Mouse (Mus musculus) frontal cortex, postnatal 36 days (tissue): ENCODE results near the gene Naxd.
"Not testable (repeated sequence)": the region's sequence is repeated elsewhere in the genome, so short reads cannot be mapped to it uniquely, and the experiment has no call there.

Experiments
- DNase-seq, 2 experiments: peaks; one replicate each; pipeline ENCODE4 v3.0.0; 2022; ENCODE audit warnings: low spot score in 2 of 2

The Naxd gene

DNA sequence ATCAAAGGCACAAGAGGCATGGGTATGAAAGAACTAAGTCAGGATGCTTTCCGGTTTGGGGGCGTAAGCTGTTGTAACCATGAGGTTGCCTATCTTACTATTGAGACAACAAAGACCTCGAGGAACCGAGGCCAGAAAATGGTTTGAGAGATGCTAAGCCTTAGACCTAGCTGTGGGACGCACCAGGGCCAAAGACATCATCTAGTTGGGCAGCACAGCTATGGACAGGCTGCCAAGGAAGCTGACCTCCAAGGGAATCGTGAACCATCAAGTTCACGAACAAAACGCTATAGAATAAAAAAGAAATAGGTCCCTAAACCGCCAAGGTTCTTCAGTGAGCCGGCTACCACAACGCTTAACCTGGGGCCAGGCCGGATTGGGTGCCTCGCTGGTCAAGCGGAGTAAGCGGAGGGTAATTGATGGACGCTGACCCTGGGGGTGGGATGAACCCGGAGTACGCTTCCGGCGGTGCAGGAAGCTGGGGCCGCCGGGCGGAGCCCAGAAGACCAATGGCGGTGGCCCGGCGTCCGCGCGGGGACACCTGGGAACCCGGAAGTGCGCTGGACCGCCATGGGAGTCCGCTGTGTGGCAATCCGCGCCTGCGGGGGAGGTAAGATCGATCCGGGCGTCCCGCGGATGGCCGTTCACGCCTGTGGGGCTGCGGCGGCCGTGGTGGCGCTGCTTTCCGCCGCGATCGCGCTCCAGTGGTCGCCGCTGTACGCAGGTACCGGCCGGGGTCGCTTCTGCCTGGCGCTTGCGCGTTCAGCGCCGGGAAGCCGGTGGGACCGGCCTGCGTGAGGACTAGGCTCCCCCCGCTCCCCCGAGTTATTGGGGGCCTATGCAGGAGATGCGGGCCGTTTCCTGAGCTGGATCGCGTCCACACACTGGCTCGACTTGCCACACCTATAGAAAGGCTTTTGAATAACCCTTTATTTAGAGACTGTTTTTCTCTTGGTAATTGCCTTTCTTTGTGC, at the start of gene Naxd:
Gene Naxd (plus strand): TSS at position 490 of the 974 bp plus-strand sequence.
- peak; percentile 92 to 93 for DNase-seq

DNA sequence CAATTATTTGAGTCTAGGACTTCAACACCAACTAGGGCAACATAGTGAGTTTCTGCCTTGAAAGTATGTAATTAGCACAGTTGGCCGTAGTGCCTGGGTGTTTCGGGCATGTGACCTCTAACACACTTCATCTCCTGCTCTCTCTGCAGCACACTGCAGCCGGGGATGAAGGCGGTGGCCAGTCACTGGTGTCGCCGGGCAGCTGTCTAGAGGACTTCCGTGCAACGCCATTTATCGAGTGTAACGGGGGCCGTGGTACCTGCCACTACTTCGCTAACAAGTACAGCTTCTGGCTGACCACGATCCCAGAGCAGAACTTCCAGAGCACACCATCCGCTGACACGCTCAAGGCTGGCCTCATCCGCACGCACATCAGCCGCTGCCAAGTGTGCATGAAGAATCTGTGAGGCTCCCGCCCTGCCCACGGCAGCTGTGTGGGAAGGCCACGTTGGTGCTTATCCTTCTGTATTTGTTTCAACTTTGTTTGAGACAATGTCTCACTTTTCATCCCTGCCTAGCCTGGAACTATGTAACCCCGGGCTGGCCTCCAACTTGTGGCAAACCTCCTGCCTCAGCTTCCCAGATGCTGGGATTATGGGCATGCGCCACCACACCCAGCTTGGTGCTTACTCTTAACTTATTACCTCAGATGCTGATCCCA, 49.3 kb upstream of the Naxd start:
- DNase-seq, result no peak

DNA sequence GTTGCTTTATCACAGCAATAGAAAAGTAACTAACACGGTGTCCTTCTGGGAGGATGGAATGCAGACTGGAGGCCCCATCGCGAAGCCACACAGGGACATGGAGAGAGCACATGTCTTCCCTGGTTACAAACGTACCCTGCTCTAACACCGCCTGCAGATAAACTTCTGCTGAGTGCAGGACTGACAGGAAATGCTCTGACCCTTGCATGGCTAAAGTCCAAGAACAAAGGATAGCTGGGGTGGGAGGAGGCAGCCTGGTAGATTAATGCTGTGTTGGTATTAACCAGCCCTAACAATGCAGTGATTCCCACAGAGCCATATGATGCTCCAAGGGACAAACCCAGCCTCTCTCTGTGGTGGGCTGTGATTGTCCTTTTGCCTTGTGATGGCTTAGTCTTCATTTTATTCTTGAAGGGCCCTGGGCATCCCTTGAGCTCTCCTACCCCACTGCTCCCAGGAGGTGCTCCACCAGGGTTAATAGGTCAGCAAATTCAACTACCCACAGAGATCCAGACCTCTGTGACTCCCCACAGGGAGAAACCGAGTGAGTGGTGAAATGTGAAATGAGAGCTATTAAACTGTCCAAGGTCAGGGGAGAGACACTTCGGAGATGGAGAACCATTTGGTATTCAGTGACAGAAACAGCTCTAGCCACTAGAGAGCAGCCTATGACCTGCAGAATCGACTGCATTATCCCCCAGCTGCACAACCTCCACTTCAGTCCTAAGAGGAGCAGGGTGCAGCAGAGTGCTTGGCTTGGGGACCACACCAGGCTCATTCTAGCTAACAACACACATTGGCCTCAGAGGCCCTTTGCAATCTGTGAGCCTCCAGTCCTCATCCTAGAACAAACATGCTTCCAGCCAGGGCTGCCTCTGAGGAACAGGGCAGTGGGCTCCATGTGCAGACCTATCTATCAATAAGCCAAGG, 46.9 kb upstream of the Naxd start:
- peak in 1 of 2 experiments; percentile 33 for DNase-seq

DNA sequence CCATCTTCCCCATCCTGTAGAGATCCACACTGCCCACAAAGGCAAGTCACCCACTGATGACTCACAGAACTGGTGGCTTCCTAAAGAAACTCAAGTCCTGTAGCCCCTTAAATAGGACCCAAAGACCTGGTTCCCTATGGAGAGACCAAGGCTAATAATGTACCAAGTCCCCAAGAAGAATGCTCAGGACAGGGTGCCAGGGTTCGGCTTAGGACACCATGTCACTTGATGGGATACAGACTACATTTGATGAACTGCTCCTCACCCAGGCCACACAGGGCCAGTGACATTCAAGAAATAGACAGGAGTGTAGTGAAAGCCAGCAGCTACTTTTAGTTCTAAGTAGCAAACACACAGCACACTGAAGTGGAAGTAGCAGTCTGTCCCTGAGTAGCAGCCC, 45.2 kb upstream of the Naxd start:
- DNase-seq, result no peak

DNA sequence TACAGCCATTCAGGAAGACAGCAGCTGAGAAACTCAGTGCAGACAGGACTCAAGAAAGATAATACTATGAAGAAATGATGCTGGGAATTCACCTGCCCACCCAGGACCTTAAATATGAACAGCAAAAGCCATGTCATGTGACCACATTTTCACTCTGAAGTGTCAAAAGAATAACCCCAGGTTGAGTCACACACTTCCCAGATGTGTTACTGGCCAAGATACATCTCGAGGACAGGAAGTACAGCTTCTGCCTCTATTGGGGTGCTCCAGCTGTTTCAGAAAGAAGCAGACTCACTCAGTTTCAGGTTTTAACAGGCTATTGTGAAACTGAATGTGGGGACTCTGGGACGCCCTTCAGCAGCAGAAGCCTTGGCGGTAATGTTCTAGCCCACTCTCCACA, 44.7 kb upstream of the Naxd start:
- DNase-seq, result no peak

DNA sequence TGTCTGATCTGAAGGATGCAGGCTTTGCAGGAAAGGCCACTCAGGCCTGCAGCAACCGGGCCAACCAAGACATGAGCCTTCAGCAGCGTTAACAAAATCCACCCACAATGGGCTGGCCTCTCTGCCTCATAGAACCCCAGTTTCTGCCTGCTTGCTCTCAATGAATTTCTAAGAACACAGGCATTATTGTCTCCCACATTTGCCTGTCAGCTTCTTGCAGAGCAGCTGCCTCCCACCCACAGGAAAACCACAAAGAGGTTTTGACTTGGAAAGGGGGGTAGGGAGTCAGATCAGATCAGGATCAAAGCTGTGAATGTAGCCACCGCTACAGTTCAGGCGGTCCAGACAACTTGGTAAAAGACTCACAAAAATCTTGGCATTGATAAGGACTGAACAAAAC, 44.3 kb upstream of the Naxd start:
- DNase-seq, result peak in 1 of 2 experiments; percentile 17

DNA sequence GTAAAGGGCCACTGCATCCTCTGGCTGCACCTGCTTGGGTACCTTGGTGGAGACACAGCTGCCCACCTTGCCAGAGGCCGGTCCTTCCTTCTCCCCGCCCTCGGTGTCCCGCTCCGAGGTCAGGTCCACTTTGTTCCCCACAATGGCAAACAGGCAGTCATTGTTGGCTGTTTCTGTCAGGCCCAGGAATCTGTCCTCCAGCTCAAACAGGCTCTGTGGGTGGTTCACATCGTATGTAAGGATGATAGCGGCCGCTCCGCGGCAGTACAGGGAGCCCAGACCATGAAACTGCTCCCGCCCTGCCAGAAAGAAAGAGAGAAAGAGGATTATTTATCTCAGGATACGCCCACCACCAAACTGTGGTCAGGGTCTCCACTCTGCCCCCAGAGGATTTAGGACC, 43.1 kb upstream of the Naxd start:
- no peak for DNase-seq

DNA sequence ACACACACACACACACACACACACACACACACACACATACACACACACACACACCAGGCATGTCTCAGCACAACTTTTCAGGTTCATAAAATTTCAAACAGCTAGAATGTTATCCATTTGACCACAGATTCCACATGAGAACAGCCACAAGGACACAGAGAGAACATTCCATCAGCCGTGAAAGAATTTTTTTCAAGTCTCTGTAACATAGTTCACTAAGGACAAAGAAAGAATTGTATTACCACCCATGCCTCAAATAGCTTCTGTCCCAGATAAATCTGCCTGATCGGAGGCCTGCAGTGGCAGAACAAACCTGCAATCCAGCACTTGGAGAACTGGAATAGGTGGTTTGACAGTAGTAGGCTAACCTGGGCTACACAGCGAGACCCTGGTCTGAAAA, 40.0 kb upstream of the Naxd start:
- no peak for DNase-seq

DNA sequence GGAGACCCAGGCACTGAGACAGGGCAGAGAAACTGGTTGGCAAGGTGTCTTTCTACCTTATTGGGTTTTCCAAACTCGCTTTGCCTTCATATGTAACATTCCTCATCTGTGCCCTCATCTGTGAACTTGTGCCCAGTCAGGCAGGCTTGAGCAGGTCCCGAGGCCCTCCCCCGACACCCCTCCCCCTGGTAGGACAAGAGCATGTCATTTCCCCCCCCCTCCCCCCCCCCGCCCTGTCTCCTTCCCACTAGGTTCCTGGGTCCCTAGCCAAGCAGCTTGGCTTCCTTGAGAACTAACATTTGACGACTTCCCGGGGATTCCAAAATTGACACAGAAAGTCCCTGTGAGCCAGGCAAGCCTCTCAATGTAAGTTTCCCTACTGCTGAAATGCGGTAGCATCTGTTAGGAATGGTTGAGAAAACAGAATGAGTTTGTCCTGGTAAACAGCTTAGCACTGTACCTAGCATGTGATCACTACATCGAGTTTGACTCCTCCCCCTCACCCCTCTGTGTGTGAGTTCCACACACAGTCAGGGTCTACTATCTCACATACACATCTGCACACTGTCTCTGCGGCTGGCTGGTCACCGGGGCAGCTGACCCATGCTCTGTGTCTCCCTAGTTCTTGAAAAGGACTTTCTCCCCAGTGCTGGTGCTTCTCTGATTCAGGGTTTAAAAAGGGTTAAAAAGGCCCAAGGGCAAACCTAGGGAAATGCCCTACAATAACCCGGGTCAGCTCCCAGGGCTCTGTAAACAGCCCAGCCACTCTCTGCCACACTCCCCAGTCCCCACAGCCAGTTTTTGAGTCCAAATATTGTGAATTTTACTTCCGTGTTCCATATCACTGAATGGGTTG, 39.1 kb upstream of the Naxd start:
- DNase-seq, result no peak

DNA sequence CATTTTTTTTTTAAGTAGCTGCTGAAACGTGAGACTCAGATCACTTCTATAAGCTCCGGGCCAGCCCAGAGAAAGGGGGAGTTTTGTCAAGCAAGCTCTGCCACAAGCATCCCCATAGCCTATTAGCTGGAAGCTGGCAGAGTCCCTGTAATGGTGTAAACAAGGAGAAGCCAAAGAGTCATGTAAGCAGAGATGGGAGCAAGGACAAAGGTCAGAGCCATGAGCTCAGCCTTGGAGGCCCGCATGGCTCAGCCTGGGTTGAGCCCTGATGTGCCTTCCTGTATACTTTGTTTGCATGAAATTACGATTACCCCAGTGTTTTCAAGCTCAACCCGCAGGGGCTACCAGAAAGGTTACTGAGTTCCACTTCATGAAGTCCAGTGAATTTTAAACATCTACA, 38.3 kb upstream of the Naxd start:
- no peak for DNase-seq

DNA sequence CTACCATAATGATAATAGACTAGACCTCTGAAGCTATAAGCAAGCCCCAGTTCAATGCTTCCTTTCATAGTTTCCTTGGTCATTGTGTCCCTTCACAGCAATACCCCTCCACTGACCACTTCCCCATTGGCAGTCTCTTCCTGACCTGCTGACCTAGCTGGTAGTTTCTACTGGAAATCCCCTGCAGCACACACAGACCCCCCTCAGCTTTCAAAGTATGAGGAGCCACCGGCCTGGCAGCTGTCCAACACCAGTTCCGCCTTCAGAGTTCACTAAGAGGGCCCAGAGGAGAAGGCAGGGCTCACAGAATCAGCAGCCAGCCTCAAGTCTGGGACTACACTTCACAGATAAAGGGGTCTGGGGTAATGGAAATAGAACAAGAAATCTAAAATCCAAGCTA, 36.4 kb upstream of the Naxd start:
- no peak for DNase-seq

DNA sequence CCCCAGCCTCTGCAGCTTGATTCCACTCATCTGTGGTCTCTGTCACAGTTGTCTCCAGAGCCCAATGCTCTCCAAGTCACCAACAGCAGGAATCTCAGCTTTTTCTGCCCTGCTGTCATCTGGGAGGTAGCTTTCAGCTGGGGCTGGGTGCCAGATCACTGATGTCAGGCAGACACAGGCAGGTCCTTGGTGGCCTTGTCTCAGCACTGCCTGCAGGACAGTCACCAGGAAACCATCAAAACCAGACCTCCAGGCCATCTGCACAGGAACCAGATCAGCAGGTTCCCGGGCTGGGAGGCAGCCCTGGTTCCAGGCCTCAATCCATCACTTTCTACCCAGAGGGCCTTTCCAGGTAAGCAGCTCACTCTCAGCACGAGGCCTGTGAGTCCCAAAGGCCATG, 35.5 kb upstream of the Naxd start:
- no peak for DNase-seq

DNA sequence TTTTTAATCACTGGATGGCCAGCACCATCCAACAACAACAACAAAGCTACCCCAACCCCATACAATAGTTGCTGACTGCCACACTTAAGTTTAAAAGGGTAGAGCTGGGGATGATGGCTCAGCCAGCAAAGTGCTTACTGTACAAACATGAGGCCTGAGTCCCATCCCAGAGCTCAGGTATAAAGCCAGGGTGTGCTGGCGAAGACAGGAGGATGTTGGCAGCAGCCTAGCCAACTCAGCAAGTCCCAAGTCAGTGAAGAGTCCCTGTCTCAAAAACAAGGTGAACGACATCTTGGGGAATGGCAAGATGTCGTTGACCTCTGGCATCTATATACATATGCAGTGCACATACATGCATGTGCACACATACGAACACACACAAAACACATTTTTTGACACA, 34.7 kb upstream of the Naxd start:
- DNase-seq, result no peak

DNA sequence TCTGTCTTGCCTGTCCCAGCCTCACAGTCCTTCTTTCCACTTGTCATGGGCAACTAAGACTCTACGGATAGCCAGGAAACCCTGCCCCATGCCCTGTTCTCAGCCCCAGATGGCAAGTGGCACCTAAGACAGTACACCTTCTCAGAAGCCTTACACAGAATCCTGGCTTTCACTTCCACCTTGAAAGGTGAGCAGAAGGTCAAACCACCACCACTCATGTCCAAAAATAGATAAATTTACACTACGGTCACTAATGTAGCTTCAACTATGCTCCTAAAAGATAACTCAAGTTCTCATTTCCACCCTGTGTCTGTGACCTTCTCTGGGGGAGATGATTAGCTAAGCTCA, 33.8 kb upstream of the Naxd start:
- DNase-seq, result no peak

DNA sequence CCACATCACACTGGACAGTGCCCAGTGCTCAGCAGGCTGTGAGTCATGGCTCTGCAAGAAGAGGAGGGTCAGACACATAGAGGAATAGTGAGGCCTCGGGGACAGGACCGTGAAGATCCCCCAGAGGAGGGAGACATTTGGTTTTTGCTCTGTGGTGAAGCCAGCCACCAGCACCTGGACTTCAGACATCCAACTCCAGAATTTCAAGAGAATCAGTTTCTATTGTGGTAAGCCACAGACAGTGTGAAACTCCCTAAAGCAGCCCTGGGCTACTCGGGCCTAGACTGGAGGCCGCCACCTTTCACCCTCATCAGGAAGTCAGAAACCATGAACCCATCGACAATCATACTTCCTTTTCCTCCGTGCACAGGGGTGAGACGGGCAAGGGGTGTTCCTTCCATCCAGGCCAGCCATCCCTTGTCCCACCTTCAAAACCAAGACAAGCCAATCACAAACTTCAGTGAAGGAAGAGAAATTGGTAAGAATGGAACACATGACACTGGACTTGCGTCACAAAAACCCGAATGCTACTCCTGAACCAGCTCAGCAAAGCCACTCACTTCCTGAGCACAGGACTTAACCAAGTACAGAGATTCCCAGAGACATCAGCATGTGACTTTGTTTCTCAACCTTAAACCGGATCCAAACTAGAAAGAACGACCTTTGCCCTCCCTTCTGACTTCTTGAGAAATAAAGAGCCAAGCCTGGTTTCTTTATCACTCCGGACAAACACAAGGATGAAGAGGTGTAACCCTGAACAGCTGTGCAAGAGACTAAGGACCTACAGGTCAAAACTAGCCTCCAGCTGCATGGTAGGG, 33.2 kb upstream of the Naxd start:
- no peak for DNase-seq

DNA sequence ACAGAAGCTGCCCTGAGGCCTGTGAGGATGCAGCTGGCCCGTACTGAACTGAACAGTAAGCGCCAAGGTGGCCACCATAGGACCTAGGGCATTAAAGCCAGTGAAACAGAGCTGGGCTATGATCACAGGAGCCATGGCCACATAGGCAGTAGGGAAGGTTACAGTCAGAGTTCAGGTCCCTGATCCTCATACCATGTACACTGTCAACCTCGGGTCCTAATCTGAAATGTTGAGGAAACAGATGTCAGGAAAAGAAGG, 32.7 kb upstream of the Naxd start:
- DNase-seq, result no peak

DNA sequence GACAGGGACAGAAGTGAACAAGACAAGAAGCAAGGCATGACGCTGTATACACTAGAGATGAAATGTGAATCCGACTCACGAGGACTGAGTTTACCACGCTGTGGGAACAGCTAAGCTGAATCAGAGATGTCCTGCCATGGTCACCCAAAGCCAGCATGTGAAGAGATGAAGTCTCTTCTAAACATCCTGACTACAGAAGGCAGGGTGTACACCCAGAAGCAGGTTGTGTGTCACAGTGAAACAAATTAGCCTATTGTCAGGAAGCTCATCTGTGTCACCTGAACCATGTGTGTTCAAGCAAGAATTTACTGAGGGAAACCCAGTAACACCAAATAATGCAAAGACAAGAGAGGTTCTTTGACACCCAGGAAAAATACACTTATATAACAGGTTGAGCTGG, 31.7 kb upstream of the Naxd start:
- no peak for DNase-seq

DNA sequence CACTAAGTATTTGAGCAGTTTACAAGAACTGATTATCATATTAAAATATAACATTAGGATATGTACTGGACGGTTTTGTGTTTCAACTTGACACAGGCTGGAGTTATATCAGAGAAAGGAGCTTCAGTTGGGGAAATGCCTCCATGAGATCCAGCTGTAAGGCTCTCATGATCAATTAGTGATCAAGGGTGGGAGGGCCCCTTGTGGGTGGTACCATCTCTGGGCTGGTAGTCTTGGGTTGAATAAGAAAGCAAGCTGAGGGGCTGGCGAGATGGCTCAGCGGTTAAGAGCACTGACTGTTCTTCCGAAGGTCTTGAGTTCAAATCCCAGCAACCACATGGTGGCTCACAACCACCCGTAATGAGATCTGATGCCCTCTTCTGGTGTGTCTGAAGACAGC, 30.8 kb upstream of the Naxd start:
- DNase-seq, result not testable (repeated sequence)

DNA sequence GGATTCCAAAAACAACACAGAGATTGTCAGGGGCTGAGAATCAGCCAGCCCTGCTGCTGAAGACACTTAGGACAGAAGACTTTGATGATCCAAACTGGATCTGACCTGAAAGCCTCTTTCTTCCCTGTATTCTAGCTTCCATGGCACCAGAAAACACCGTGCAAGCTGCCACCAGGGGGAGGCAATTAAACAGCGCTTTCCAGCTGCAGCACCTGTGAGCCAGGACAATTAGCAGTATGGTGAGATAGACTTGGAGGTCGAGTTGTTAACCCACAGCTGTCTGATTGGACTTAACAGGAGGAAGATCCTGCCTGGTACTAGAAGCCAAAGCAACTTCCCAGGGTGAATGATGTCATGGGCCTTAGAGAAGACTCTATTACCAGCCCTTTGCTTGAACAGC, 28.2 kb upstream of the Naxd start:
- peak in 1 of 2 experiments; percentile 37 for DNase-seq

DNA sequence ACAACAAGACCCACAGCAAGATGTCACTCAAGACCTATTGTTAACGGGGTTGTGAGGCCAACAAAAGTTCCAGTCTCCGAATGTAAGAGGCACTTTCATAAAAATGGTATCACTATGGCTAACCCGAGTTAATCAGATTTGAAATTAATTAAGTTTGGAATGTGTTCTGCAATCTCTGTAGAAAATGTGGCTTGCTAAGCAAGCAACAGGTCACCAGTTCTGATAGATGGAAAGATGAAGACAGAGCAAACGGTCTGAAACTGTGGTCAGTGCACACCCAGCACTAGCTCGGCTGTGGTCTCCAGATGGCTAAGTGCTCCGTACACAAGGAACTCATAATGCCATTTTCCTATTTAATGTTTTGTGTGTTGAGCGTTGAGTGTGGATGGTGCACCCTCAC, 26.6 kb upstream of the Naxd start:
- no peak for DNase-seq

DNA sequence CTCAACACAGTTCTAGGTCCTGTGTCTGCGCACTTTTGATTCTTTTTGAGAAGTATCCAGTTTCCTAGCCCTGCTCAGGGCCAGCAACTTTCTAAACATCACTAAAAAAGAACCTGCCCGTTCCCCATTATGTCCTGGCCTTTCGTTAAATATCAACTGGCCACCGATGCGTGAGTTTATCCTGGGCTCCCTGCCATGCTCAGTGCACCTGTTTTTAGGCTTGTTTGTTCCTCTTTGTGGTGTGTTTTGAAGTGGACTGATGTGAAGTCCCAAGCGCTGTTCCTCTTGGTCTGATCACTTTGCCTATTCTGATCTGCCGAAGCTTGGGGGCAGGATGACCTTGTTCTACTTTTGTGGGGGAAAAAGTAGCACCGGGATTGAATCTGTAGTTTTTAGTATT, 26.0 kb upstream of the Naxd start:
- no peak for DNase-seq
